ENCODE assay signal across 7 mouse cellular contexts in the genomic region with DNA sequence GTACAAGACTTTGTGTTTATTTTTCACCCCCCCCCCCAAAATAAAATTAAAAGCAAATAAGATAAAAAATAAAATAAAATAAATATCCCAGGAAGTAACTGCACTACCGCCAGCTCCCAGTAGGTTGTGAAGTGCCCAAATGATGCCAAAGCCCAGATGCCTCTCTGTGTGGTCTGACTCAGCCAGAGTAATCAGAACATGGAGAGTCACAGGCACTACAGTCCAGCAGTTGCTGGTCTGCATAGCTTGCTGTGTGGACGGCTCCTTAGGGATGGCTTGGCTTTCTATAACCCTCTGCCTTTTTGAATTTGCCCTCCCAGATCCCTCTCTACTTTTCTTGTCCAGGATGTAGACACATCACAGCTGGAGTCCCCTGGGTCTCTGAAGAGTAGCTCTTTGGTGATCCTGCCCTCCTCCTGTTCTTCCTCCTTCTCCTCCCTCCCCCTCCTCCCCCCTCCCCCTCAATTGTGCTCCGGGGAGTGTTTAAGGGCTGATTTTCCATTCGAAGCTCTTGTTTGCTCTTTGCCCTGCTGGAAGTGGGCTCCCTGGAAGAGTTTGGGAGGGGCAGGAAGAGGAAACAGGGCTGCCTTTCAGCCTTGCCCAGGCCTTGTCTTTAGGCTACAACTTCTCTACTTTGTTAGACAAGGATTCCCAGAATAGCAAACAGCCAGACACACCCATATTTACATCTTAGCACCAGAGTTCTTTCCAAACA.
DNase-seq lines count a peak whose midpoint lies in the region; ATAC-seq lines count a peak whose summit lies in the region.

No protein-coding gene starts in this region.

- no peaks in the 10 kb centered on the region for H3K9me3 ChIP-seq in midbrain, embryonic 13.5 days
- no peaks in the 10 kb centered on the region for H3K9me3 ChIP-seq in midbrain, embryonic 16.5 days (replicated peaks; ENCODE audit: control insufficient read depth, low read length, poor library complexity, severe bottlenecking)
- H3K9me3 ChIP-seq in embryonic facial prominence, embryonic 15.5 days (replicated peaks): no peaks in the 10 kb centered on the region

- H3K27me3 ChIP-seq in midbrain, embryonic 13.5 days: peaks cover 12% of the 10 kb centered on the region
- peaks cover 11% of the 10 kb centered on the region; the same call in 1 of the 2 replicates for H3K27me3 ChIP-seq in midbrain, embryonic 16.5 days (ENCODE audit: control insufficient read depth, insufficient read depth, low read depth, low read length)
- H3K27me3 ChIP-seq in embryonic facial prominence, embryonic 15.5 days: no peaks in the 10 kb centered on the region

- no peak overlapping the region for H3K4me3 ChIP-seq in midbrain, embryonic 13.5 days (replicated peaks)
- H3K4me3 ChIP-seq in midbrain, embryonic 16.5 days (ENCODE audit: low read depth, low read length): no peak overlapping the region
- no peak overlapping the region for H3K4me3 ChIP-seq in embryonic facial prominence, embryonic 15.5 days (replicated peaks)

- 19% methylated on average over 4 of the region's 4 CpGs for whole genome bisulfite sequencing in midbrain, embryonic 13.5 days
- WGBS in midbrain, embryonic 16.5 days: 25% methylated on average over 4 of the region's 4 CpGs
- 23% methylated on average over 4 of the region's 4 CpGs for WGBS in embryonic facial prominence, embryonic 15.5 days

- H3K4me2 ChIP-seq in midbrain, embryonic 13.5 days (replicated peaks): no peak overlapping the region
- H3K4me2 ChIP-seq in midbrain, embryonic 16.5 days (ENCODE audit: low read length): no peak overlapping the region
- no peak overlapping the region for H3K4me2 ChIP-seq in embryonic facial prominence, embryonic 15.5 days (replicated peaks)

- ATAC-seq in midbrain, embryonic 13.5 days: 0 out of 2 replicates have a peak, but pooled peaks have one; percentile 62
- no peak for ATAC-seq in midbrain, embryonic 16.5 days
- no peak for ATAC-seq in embryonic facial prominence, embryonic 15.5 days (ENCODE audit: insufficient number of reproducible peaks, low FRiP score, low TSS enrichment, low read depth)

- H3K9ac ChIP-seq in midbrain, embryonic 13.5 days (replicated peaks): no peak overlapping the region
- no peak overlapping the region for H3K9ac ChIP-seq in midbrain, embryonic 16.5 days (ENCODE audit: low read depth, low read length)
- H3K9ac ChIP-seq in embryonic facial prominence, embryonic 15.5 days: no peak overlapping the region

- H3K27ac ChIP-seq in midbrain, embryonic 13.5 days: no peak overlapping the region
- no peak overlapping the region for H3K27ac ChIP-seq in midbrain, embryonic 16.5 days (ENCODE audit: low read length)
- 0 out of 2 replicates have a peak overlapping the region, but pooled peaks have one; percentile 48 for H3K27ac ChIP-seq in embryonic facial prominence, embryonic 15.5 days (replicated peaks)

- peaks cover 3% of the 10 kb centered on the region for H3K4me1 ChIP-seq in midbrain, embryonic 13.5 days (replicated peaks)
- H3K4me1 ChIP-seq in midbrain, embryonic 16.5 days (ENCODE audit: control insufficient read depth, insufficient read depth, low read length): no peaks in the 10 kb centered on the region; the same call in 1 of the 2 replicates
- peaks cover 16% of the 10 kb centered on the region for H3K4me1 ChIP-seq in embryonic facial prominence, embryonic 15.5 days

- H3K36me3 ChIP-seq in midbrain, embryonic 13.5 days: no peaks in the 10 kb centered on the region
- no peaks in the 10 kb centered on the region for H3K36me3 ChIP-seq in midbrain, embryonic 16.5 days (ENCODE audit: control insufficient read depth, insufficient read depth, low read length)
- H3K36me3 ChIP-seq in embryonic facial prominence, embryonic 15.5 days: peaks cover 12% of the 10 kb centered on the region

- DNase-seq in kidney, postnatal 14 days: peak; percentile 46
- peak; percentile 72 for DNase-seq in yolk sac, embryonic 10.5 days (ENCODE audit: low spot score)
- no peak for DNase-seq in layer of hippocampus, postnatal 36 days
- no peak for DNase-seq in thymus, adult 18-20 months

Comparison
In these comparisons a context has a peak if more than half of its experiments do, and no peak if none do; other contexts are left out.
1. DNase-seq: peak in kidney, postnatal 14 days (single experiment) and yolk sac, embryonic 10.5 days (single experiment); none in layer of hippocampus, postnatal 36 days (0 of 2) and thymus, adult 18-20 months (0 of 2).